Mouse (Mus musculus): Measurements from ENCODE around the gene Stard9.

- TF ChIP-seq EP300 (IDR thresholded peaks at IDR 0.05; ENCODE audit: low read depth): 0 out of 2 replicates have a peak, but pooled peaks have one; percentile 41
- TF ChIP-seq CTCF (IDR thresholded peaks at IDR 0.05; ENCODE audit: low read depth): no peak
Observed at GRCm38 (mm10) chr2:120652925-120653284, 24.0 kb downstream of the Stard9 start.
